Mouse (Mus musculus) urinary bladder, postnatal 25 days (tissue): Measurements from ENCODE around the gene Vamp8.

Experiments
- DNase-seq: peaks from one replicate; pipeline ENCODE4 v3.0.0; 2022; ENCODE audit warnings: low spot score

The Vamp8 gene

GRCm38 (mm10) chr6:72405356-72405755 is 14.9 kb upstream of the Vamp8 start:
- no peak for DNase-seq

GRCm38 (mm10) chr6:72401875-72402274 is 11.4 kb upstream of the Vamp8 start:
- peak; percentile 72 for DNase-seq

GRCm38 (mm10) chr6:72399967-72400366 is 9.5 kb upstream of the Vamp8 start:
- DNase-seq, result no peak

- no peak for DNase-seq
Measured at GRCm38 (mm10) chr6:72396837-72397251, 6.3 kb upstream of the Vamp8 start.

GRCm38 (mm10) chr6:72392341-72392740 is 1.8 kb upstream of the Vamp8 start:
- no peak for DNase-seq

- no peak for DNase-seq
Measured at GRCm38 (mm10) chr6:72390795-72391521, 455 bp upstream of the Vamp8 start.

GRCm38 (mm10) chr6:72389471-72389940 is 997 bp downstream of the Vamp8 start:
- DNase-seq, result peak; percentile 38

- DNase-seq, result no peak
Measured at GRCm38 (mm10) chr6:72388791-72389329, 1.6 kb downstream of the Vamp8 start.

GRCm38 (mm10) chr6:72388266-72388665 is 2.2 kb downstream of the Vamp8 start:
- DNase-seq, result no peak

GRCm38 (mm10) chr6:72387816-72388215 is 2.7 kb downstream of the Vamp8 start:
- no peak for DNase-seq

GRCm38 (mm10) chr6:72386561-72386960 is 3.9 kb downstream of the Vamp8 start:
- DNase-seq, result no peak

GRCm38 (mm10) chr6:72385258-72385657 is 5.2 kb downstream of the Vamp8 start:
- no peak for DNase-seq

GRCm38 (mm10) chr6:72383952-72384351 is 6.6 kb downstream of the Vamp8 start:
- no peak for DNase-seq

- DNase-seq, result no peak
Measured at GRCm38 (mm10) chr6:72383142-72383820, 7.2 kb downstream of the Vamp8 start.

- DNase-seq, result no peak
Measured at GRCm38 (mm10) chr6:72382494-72382893, 8.0 kb downstream of the Vamp8 start.

GRCm38 (mm10) chr6:72380131-72380770 is 10.3 kb downstream of the Vamp8 start, which contains the start of gene Vamp5:
Gene Vamp5 (minus strand): TSS chr6:72380468.
- peak; percentile 79 for DNase-seq

GRCm38 (mm10) chr6:72379377-72380130 is 10.9 kb downstream of the Vamp8 start:
- no peak for DNase-seq

GRCm38 (mm10) chr6:72378510-72379234 is 11.8 kb downstream of the Vamp8 start:
- DNase-seq, result no peak

- DNase-seq, result no peak
Measured at GRCm38 (mm10) chr6:72374820-72375563, 15.5 kb downstream of the Vamp8 start.

GRCm38 (mm10) chr6:72374206-72374605 is 16.3 kb downstream of the Vamp8 start:
- no peak for DNase-seq
